Mouse (Mus musculus) splenic B cell, adult 2 months (primary cell): Measurements from ENCODE around the gene Pgc.
A peak's percentile ranks its signal among the peaks of the same experiment; 100 is the strongest.

Source experiments
- DNase-seq: peaks from one replicate; pipeline ENCODE4 v3.0.0-alpha.2; 2011; ENCODE audit warnings: low read depth, low spot score
- H3K27me3 ChIP-seq: 2 replicates; pipeline ENCODE4 v1.6.1; 2012; ENCODE audit warnings: mild to moderate bottlenecking, low read length, moderate library complexity, mixed read lengths; ENCODE audit not compliant: control insufficient read depth, poor library complexity, insufficient read depth, severe bottlenecking
- H3K36me3 ChIP-seq: 2 replicates; pipeline ENCODE4 v1.6.1; 2012; ENCODE audit warnings: mild to moderate bottlenecking, low read length, moderate library complexity, mixed read lengths; ENCODE audit not compliant: control insufficient read depth, poor library complexity, insufficient read depth, severe bottlenecking

The Pgc gene

GRCm38 (mm10) chr17:47769389-47770299 is 43.0 kb downstream of the Pgc start:
- DNase-seq = peak; percentile 36
- no peaks in the 10 kb centered on the region for H3K27me3 ChIP-seq
- no peaks in the 10 kb centered on the region for H3K36me3 ChIP-seq

GRCm38 (mm10) chr17:47773604-47774003 is 47.0 kb downstream of the Pgc start:
- no peaks in the 10 kb centered on the region for H3K27me3 ChIP-seq
- DNase-seq = no peak
- H3K36me3 ChIP-seq = no peaks in the 10 kb centered on the region

DNA sequence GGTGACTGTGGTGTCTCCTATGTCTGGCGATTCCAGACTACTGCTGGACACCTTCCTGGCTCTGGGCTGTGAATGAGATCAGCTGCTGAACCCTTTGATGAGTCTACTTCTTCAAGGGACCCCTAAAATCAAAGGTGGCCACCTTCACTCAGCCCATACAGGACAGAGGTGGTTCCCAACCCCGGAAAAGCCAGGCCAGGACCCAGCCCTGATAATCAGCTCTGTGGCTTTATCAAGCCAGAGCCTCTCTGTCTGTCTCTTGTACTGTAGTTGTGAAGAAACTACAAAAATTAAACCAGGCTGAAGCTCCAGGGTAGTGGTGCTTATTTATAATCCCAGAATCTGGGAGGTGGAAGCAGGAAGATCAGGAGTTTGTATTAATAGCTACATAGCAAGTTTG is 50.5 kb downstream of the Pgc start:
- Histone ChIP-seq H3K36me3 (no peaks in the 10 kb centered on the region), H3K27me3 (no peaks in the 10 kb centered on the region)
- no peak for DNase-seq

GRCm38 (mm10) chr17:47780470-47780869 is 53.8 kb downstream of the Pgc start:
- H3K36me3 ChIP-seq = no peaks in the 10 kb centered on the region
- H3K27me3 ChIP-seq = no peaks in the 10 kb centered on the region
- DNase-seq = no peak

DNA sequence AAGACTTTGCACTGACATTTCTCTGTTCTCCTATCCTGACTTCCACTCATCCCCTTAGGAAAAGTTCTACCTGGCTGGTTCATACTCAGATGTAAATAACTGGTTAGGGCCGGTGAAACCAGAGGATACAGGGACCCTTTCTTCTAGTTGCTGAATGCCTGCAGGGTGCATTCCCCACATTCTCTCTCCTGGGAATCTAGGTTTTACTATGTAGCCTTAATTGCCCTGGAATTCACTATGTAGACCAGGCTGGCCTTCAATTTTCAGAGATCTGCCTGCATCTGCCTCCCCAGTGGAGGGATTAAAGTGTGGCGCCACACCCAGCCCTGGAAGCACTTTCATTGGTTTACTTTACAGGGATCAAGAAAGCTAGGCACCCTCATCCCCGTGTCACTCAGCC is 55.8 kb downstream of the Pgc start:
- H3K36me3 ChIP-seq = no peaks in the 10 kb centered on the region; the same call in 1 of the 2 replicates
- no peaks in the 10 kb centered on the region for H3K27me3 ChIP-seq
- DNase-seq = no peak

GRCm38 (mm10) chr17:47783445-47784223 is 57.0 kb downstream of the Pgc start:
- no peak for DNase-seq

More at GRCm38 (mm10) chr17:47783445-47784223, 57.0 kb downstream of the Pgc start:
- peaks cover 7% of the 10 kb centered on the region for H3K36me3 ChIP-seq
- H3K27me3 ChIP-seq = no peaks in the 10 kb centered on the region
